In the genomic region with DNA sequence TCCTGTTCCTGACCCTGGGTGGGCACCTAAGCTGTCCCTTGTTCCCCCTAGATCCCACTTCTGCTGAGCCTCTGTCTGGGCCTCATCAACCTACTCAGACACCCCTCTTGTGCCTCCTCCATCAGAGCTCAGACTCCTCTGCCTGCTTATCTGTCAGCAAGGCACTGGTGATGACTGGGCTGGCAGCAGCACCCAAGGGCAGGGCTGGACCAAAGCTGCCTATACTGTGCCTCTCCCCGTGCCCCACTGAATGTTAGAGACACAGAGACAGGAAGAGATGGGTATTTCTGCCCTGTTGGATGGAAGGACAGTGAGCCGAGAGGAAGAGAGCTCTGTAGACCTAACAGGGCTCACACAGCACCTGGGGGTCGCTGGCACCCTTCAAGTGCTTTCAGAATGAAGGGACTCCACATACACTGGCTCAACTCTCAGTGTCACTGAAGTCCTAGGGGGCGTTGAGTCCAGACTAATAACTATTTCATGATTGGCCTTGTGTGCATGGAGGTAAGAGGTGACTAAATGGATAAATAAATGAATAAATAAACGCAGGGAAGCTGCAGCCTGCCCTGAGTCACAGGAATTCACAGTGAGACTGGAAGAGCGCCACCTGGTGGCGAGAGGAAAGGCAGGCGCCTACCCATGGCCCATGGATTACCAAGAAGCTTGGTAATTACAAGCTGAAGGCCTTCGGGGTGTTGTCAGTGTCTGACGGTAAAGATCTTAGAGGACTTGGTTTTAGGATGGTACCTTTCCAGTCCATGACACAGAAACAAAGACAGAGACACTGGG, we compare ENCODE assay signal across 9 mouse cellular contexts. TPM values are rescaled to one million over a fixed set of nuclear protein-coding genes. Genes with fewer than 3 reads are reported as not detected.
DNase-seq lines count a peak whose midpoint lies in the region; ATAC-seq and TF ChIP-seq lines count a peak whose summit lies in the region.
"Had no signal": no experiment of that assay in that cellular context is flagged by ENCODE, and none has a peak within 500 bp of the region (broad histone marks: within the 10 kb centered on the region; RNA-seq: fewer than 3 reads in every experiment).

No protein-coding gene starts in this region.

- no peak overlapping the region for H3K9ac ChIP-seq in ES-E14 (ENCODE audit: insufficient read depth, low read depth, low read length, poor library complexity, severe bottlenecking)
- H3K9ac ChIP-seq in forebrain, embryonic 12.5 days = no peak overlapping the region
- H3K9ac ChIP-seq in lung, embryonic 14.5 days = no peak overlapping the region
- H3K9ac ChIP-seq: limb, embryonic 15.5 days had no signal

- TF ChIP-seq CTCF in lung, embryonic 14.5 days (IDR thresholded peaks at IDR 0.05; ENCODE audit: low read depth) = peak; percentile 97
- peak; percentile 89 for TF ChIP-seq CTCF in olfactory bulb, adult 2 months (IDR thresholded peaks at IDR 0.05; ENCODE audit: insufficient read depth, low read depth, low read length)

- 29% methylated on average over 10 of the region's 10 CpGs for WGBS in forebrain, embryonic 12.5 days
- WGBS in lung, embryonic 14.5 days = 24% methylated on average over 10 of the region's 10 CpGs
- WGBS in olfactory bulb, adult 2 months = 21% methylated on average over 10 of the region's 10 CpGs

- H3K9me3 ChIP-seq in ES-E14 (ENCODE audit: control insufficient read depth, insufficient read depth, low read depth, low read length) = no peaks in the 10 kb centered on the region
- no peaks in the 10 kb centered on the region for H3K9me3 ChIP-seq in forebrain, embryonic 12.5 days
- H3K9me3 ChIP-seq in lung, embryonic 14.5 days (ENCODE audit: low read depth, low read length) = no peaks in the 10 kb centered on the region
- H3K9me3 ChIP-seq: limb, embryonic 15.5 days had no signal

- H3K27ac ChIP-seq in ES-E14 (ENCODE audit: insufficient read depth, low read depth, low read length, poor library complexity, severe bottlenecking) = no peak overlapping the region
- no peak overlapping the region for H3K27ac ChIP-seq in forebrain, embryonic 12.5 days
- no peak overlapping the region for H3K27ac ChIP-seq in lung, embryonic 14.5 days (ENCODE audit: low read depth)
- no peak overlapping the region for H3K27ac ChIP-seq in olfactory bulb, adult 2 months (ENCODE audit: insufficient read depth, low read depth, low read length)
- H3K27ac ChIP-seq: limb, embryonic 15.5 days had no signal

- peak; percentile 82 for ATAC-seq in forebrain, embryonic 12.5 days (ENCODE audit: low FRiP score)
- ATAC-seq in lung, embryonic 14.5 days (ENCODE audit: insufficient read depth) = peak; percentile 68

- H3K4me3 ChIP-seq in ES-E14 (ENCODE audit: insufficient read depth in 1 of 2, low read depth in 1 of 2, low read length in 2 of 2, poor library complexity in 1 of 2, severe bottlenecking in 1 of 2) = no peak overlapping the region
- no peak overlapping the region for H3K4me3 ChIP-seq in forebrain, embryonic 12.5 days (replicated peaks)
- H3K4me3 ChIP-seq in lung, embryonic 14.5 days (ENCODE audit: low read depth, low read length) = no peak overlapping the region
- H3K4me3 ChIP-seq in olfactory bulb, adult 2 months (ENCODE audit: insufficient read depth, low read depth, low read length) = no peak overlapping the region
- H3K4me3 ChIP-seq: limb, embryonic 15.5 days had no signal

- in situ Hi-C loops in ES-E14 (cut with MboI; ENCODE audit: low sequenced_read_pairs in 2 of 2, unreplicated experiment in 2 of 2) = no loop called here

- no peak for TF ChIP-seq POLR2A in olfactory bulb, adult 2 months (IDR thresholded peaks at IDR 0.05; ENCODE audit: insufficient read depth, low read depth, low read length)

- no peaks in the 10 kb centered on the region for H3K27me3 ChIP-seq in forebrain, embryonic 12.5 days
- H3K27me3 ChIP-seq in lung, embryonic 14.5 days (ENCODE audit: insufficient read depth, low read length) = no peaks in the 10 kb centered on the region
- H3K27me3 ChIP-seq: limb, embryonic 15.5 days had no signal

- peaks cover 3% of the 10 kb centered on the region; the same call in 1 of the 2 replicates for H3K36me3 ChIP-seq in ES-E14 (ENCODE audit: control insufficient read depth, insufficient read depth, low read length, poor library complexity, severe bottlenecking)
- peaks cover 10% of the 10 kb centered on the region for H3K36me3 ChIP-seq in forebrain, embryonic 12.5 days (replicated peaks)
- no peaks in the 10 kb centered on the region; the same call in 1 of the 2 replicates for H3K36me3 ChIP-seq in lung, embryonic 14.5 days (ENCODE audit: insufficient read depth)

- H3K4me2 ChIP-seq in forebrain, embryonic 12.5 days = no peak overlapping the region
- no peak overlapping the region for H3K4me2 ChIP-seq in lung, embryonic 14.5 days
- H3K4me2 ChIP-seq: limb, embryonic 15.5 days had no signal

- peak; percentile 70 for DNase-seq in ES-E14 (ENCODE audit: low read depth, low spot score)
- peak; percentile 88 for DNase-seq in c-Kit-positive CD71-positive TER-119-negative erythroid progenitor cells, embryonic 14.5 days (ENCODE audit: low read depth)
- peak; percentile 83 for DNase-seq in heart, postnatal 4 days
- peak; percentile 62 to 89 for DNase-seq in layer of hippocampus, adult 18-20 months (ENCODE audit: low spot score in 2 of 2)
- DNase-seq in lung, embryonic 14.5 days = peak; percentile 94
- DNase-seq in thymus, postnatal 14 days = peak; percentile 76

- H3K4me1 ChIP-seq in ES-E14 (ENCODE audit: control insufficient read depth in 2 of 2, insufficient read depth in 2 of 2, low read length in 2 of 2, poor library complexity in 1 of 2) = peaks cover 5 to 26% of the 10 kb centered on the region in 2 experiments; a peak in 3 of 4 replicates
- H3K4me1 ChIP-seq in forebrain, embryonic 12.5 days = 0 out of 2 replicates have a peak, but pooled peaks cover 4% of the 10 kb centered on the region
- no peaks in the 10 kb centered on the region for H3K4me1 ChIP-seq in lung, embryonic 14.5 days (ENCODE audit: insufficient read depth)
- H3K4me1 ChIP-seq in olfactory bulb, adult 2 months (ENCODE audit: control insufficient read depth, insufficient read depth, low read length) = peaks cover 6% of the 10 kb centered on the region

TF ChIP-seq in ES-E14, 5 proteins besides CTCF, POLR2A, EP300 and RAD21:
- TF ChIP-seq HCFC1 (IDR thresholded peaks at IDR 0.05; ENCODE audit: borderline replicate concordance, insufficient read depth, low read length) (no peak), MAFK (IDR thresholded peaks at IDR 0.05; ENCODE audit: insufficient read depth, low read depth, low read length) (no peak), ZC3H11A (IDR thresholded peaks at IDR 0.05; ENCODE audit: borderline replicate concordance, low read depth, low read length) (no peak), CHD2 (IDR thresholded peaks at IDR 0.05; ENCODE audit: low read depth, low read length) (no peak), ZNF384 (IDR thresholded peaks at IDR 0.05; ENCODE audit: low read depth, low read length) (no peak)

RNA-seq across cellular contexts. Expression of a gene that starts 3.2 kb away (rescaled TPM):
- 1.7 and 2.1 TPM in 2 replicates for total RNA-seq in ES-E14 (2012; rRNA removed)
- 0.26 and 0.57 TPM in 2 replicates for polyA plus RNA-seq in forebrain, embryonic 12.5 days (2016; fragmentation: Nextera tagmentation; extraction: Ambion mirVana)
- 1 to 10 TPM in 1 of 2 experiments, under 1 TPM in 1; 0.83 to 1.0 TPM for total RNA-seq in heart, postnatal 4 days (2021)
- total RNA-seq in layer of hippocampus, adult 18-20 months (2021) = not detected
- polyA plus RNA-seq in lung, embryonic 14.5 days (2014; fragmentation: Nextera tagmentation; extraction: Ambion mirVana) = 0.95 and 1.0 TPM in 2 replicates
- not detected in 2 replicates for polyA plus RNA-seq in olfactory bulb, adult 2 months (2012; ENCODE audit: insufficient read depth, insufficient read length, low replicate concordance, missing spikeins)

RNA-seq across cellular contexts. Expression of a gene that starts 26.8 kb away (rescaled TPM):
- total RNA-seq in ES-E14 (2012; rRNA removed) = 77.9 and 128 TPM in 2 replicates
- 58.1 and 58.2 TPM in 2 replicates for polyA plus RNA-seq in forebrain, embryonic 12.5 days (2016; fragmentation: Nextera tagmentation; extraction: Ambion mirVana)
- total RNA-seq in heart, postnatal 4 days (2021) = 10 to 100 TPM; 28.9 to 32.4 TPM
- 100 to 1,000 TPM; 575 to 580 TPM for total RNA-seq in layer of hippocampus, adult 18-20 months (2021)
- 56.7 and 57.4 TPM in 2 replicates for polyA plus RNA-seq in lung, embryonic 14.5 days (2014; fragmentation: Nextera tagmentation; extraction: Ambion mirVana)
- polyA plus RNA-seq in olfactory bulb, adult 2 months (2012; ENCODE audit: insufficient read depth, insufficient read length, low replicate concordance, missing spikeins) = not detected in 2 replicates

RNA-seq across cellular contexts. Expression of a gene that starts 26.8 kb away (rescaled TPM):
- total RNA-seq in ES-E14 (2012; rRNA removed) = 12.6 and 15.9 TPM in 2 replicates
- 38.7 and 39.6 TPM in 2 replicates for polyA plus RNA-seq in forebrain, embryonic 12.5 days (2016; fragmentation: Nextera tagmentation; extraction: Ambion mirVana)
- total RNA-seq in heart, postnatal 4 days (2021) = 10 to 100 TPM; 54.9 to 58.4 TPM
- 10 to 100 TPM; 24.7 to 26.5 TPM for total RNA-seq in layer of hippocampus, adult 18-20 months (2021)
- polyA plus RNA-seq in lung, embryonic 14.5 days (2014; fragmentation: Nextera tagmentation; extraction: Ambion mirVana) = 20.6 and 25.4 TPM in 2 replicates
- polyA plus RNA-seq in olfactory bulb, adult 2 months (2012; ENCODE audit: insufficient read depth, insufficient read length, low replicate concordance, missing spikeins) = not detected in 2 replicates

RNA-seq across cellular contexts. Expression of a gene that starts 27.1 kb away (rescaled TPM):
- 10.0 TPM in 2 replicates for total RNA-seq in ES-E14 (2012; rRNA removed)
- 2.9 and 3.5 TPM in 2 replicates for polyA plus RNA-seq in forebrain, embryonic 12.5 days (2016; fragmentation: Nextera tagmentation; extraction: Ambion mirVana)
- total RNA-seq in heart, postnatal 4 days (2021) = 1 to 10 TPM; 4.1 to 5.9 TPM
- total RNA-seq in layer of hippocampus, adult 18-20 months (2021) = under 1 TPM; 0.25 to 0.35 TPM
- 2.5 and 2.9 TPM in 2 replicates for polyA plus RNA-seq in lung, embryonic 14.5 days (2014; fragmentation: Nextera tagmentation; extraction: Ambion mirVana)
- polyA plus RNA-seq in olfactory bulb, adult 2 months (2012; ENCODE audit: insufficient read depth, insufficient read length, low replicate concordance, missing spikeins) = not detected in 2 replicates

RNA-seq across cellular contexts. Expression of a gene that starts 39.5 kb away (rescaled TPM):
- total RNA-seq in ES-E14 (2012; rRNA removed) = 13.1 and 25.1 TPM in 2 replicates
- 12.9 and 13.1 TPM in 2 replicates for polyA plus RNA-seq in forebrain, embryonic 12.5 days (2016; fragmentation: Nextera tagmentation; extraction: Ambion mirVana)
- 10 to 100 TPM; 14.4 to 15.5 TPM for total RNA-seq in heart, postnatal 4 days (2021)
- total RNA-seq in layer of hippocampus, adult 18-20 months (2021) = 10 to 100 TPM in 1 of 2 experiments, 1 to 10 TPM in 1; 8.7 to 11.5 TPM
- 39.3 and 42.5 TPM in 2 replicates for polyA plus RNA-seq in lung, embryonic 14.5 days (2014; fragmentation: Nextera tagmentation; extraction: Ambion mirVana)
- polyA plus RNA-seq in olfactory bulb, adult 2 months (2012; ENCODE audit: insufficient read depth, insufficient read length, low replicate concordance, missing spikeins) = not detected in 2 replicates
